Mouse (Mus musculus) ZHBTc4 (cell line): ENCODE measurements around the gene Fiz1.
A peak's percentile ranks its signal among the peaks of the same experiment; 100 is the strongest.

Experiments
- DNase-seq: peaks from one replicate; pipeline ENCODE4 v3.0.0-alpha.2; 2011; ENCODE audit warnings: low read depth, low spot score

The Fiz1 gene

DNA sequence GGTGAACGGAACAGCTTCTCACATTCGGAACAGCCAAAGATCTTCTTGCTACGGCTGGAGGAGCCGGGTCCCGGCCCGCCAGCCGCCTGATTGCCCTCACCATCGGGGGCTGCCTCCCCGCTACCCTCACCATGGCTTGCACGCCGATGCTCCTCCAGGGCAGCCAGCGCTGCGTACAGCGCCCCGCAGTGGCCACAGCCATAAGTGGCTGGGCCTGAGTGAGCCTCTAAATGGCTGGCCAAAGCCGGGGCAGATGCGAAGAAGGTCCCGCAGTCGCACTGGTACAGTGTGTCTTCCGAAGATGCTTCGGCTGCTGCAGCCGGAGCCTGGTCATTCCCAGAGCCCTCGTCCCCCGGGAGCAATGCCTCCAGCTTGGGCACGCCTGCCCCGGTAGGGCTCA lies 6.3 kb downstream of the Fiz1 start:
- DNase-seq = peak; percentile 90

DNA sequence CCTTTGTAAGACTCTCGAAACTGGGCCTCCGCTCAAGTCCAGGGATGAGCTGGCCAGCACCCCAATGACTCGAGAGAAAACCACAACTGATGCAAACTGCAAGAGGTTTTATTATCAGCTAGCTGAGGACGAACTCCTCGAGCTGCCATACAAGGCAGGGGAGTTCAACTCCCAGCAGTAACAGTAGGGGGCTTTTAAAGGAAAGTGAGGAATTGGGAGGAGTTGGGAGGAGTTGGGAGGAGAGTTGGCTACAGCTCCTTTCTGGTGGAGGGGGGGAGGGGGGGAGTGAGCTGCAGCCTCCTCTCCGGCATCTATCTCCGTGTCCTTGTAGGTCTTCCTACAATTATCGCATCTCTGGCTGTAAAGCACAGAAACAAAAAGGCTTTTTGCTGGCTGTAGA lies 11.6 kb downstream of the Fiz1 start:
- DNase-seq = peak; percentile 58

DNA sequence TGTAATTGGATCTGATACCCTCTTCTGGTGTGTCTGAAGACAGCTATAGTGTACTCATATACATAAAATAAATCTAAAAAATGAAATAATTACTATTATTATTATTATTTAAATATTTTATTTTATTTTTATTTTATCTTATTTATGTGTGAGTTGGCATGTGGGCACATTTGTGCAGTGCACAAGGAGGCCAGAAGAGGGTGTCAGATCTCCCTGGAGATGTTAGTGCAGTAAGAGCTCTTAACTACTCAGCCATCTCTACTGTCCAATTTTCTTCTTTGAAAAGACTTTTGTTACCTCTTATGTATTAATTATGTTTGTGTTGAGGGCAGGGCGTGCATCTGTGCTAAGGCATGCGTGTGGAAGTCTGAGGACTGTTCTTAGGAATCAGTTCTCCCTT lies 14.6 kb downstream of the Fiz1 start:
- DNase-seq = no peak

GRCm38 (mm10) chr7:4996934-4997333 lies 17.6 kb downstream of the Fiz1 start:
- no peak for DNase-seq

DNA sequence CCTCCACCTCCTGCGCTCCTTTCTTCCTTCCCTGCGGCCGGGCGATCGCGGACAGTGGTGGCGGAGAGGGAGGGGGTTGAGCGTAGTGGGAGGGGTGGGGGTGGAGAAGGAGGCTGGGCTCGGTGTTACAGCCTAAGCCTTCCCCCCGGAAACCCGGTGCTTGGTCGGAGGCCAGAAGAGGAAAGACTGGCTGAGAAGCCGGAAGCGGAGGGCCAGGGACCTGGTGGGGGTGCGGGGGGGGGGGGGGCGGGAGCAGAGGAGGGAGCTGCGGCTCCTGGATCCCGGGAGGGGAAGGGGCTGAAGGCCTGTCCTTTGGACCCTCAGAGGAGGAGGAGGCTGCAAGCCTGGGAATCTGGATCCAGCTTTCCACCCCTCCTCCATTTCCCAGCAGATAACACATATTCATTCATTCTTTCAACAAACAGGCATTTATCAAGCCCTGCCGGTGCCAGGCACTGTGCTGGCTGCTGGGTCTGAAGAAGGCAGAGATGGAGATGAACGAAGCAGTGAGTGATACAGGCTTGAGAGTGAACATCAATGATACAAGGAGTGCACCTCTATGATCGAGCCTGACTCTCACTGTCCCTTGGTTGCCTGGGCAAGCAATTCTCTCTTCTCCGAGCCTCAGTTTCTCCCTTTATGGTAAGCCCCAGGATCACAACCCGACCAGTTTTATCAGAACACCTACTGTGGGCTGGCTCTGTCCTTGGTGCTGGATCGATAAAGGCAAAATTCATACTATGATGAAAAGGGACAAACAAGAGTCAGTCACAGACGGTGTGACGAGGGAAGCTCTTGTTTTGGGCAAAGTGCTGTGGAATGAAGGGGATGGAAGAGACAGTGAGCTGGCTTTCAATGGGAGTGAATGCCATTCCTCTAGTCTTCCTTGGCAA lies 18.2 kb downstream of the Fiz1 start, which contains the start of gene Zfp579:
Gene Zfp579, minus strand, starts transcription at position 156 of the 893 bp plus-strand sequence.
- DNase-seq = peak; percentile 90

GRCm38 (mm10) chr7:4995268-4996002 lies 19.1 kb downstream of the Fiz1 start:
- DNase-seq = no peak

GRCm38 (mm10) chr7:4993999-4994788 lies 20.3 kb downstream of the Fiz1 start:
- no peak for DNase-seq

DNA sequence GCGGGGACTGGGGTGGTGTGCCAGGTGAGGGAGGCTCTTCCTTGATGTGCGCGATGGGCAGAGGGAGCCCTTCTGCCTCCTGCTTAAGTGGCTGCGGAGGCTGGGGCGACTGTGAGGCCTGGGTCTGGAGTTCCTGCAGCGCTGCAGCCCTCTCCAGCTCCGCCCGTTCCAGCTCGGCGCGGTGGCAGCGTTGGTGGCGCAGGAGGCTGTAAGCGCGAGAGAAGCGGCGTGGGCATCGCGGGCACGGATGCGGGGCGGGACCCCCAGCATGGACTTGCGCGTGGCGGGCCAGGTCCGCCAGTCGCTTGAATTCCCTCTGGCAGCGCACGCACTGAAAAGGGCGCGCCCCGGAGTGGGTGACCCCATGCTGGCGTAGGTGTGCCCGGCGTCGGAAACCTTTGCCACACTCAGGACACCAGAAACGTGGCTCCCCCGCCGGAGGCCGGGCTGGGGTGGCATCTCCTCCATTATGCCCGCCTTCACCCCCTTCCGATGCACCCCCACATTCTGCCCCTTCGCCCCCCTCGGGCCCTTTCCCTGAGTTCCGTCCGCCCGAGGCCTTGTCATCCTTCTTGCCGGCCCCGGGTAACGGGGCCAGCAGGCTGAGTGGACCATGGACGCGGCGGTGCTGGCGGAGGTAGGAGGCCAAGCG lies 21.0 kb downstream of the Fiz1 start:
- DNase-seq = peak; percentile 43

- no peak for DNase-seq
These were observed 26.2 kb downstream of the Fiz1 start for GRCm38 (mm10) chr7:4988250-4988649.

DNA sequence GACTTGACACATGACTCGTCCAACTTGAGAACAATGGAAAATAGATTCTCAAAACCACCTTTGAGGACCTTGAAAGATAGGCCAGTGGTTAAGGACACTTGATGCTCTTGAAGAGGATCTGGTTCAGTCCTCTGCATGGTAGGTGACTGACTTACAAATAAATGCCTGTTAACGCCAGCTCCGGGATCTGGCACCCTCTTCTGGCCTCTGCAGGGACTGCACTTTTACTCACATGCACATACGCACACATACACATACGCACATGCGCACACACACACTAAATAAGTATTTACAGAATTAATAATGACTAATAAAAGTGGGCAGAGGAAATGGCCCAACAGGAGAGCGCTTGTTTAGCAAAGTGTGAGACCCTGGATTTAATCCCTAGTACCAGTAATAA lies 37.7 kb downstream of the Fiz1 start:
- peak; percentile 80 for DNase-seq

GRCm38 (mm10) chr7:4975455-4975854 lies 39.0 kb downstream of the Fiz1 start:
- DNase-seq = no peak

GRCm38 (mm10) chr7:4972321-4973047 lies 42.0 kb downstream of the Fiz1 start:
- no peak for DNase-seq

DNA sequence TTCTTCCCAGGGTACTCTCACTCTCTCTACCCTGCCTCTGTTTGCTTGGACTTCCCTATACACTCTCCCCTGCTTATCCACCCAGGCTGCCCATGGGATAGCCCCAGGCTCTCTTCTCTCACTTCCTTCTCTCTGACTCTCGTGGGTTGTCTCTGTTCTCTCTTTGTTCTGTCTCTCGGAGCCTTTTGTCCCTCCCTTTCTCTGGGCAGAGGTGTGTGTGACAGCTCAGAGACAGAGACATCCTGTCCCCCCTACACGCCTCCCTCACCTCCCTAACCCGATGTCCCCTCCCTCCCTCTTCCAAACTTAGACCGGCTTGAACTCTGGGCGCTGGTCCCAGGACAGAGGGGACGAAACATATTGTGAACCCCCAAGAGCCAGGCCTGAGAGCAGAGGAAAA lies 42.8 kb downstream of the Fiz1 start:
- DNase-seq = no peak

GRCm38 (mm10) chr7:4971068-4971467 lies 43.4 kb downstream of the Fiz1 start, which contains the start of gene Sbk3:
TSS of gene Sbk3 (minus strand) at chr7:4971168.
- DNase-seq = no peak

GRCm38 (mm10) chr7:4964988-4965387 lies 49.5 kb downstream of the Fiz1 start:
- DNase-seq = no peak

DNA sequence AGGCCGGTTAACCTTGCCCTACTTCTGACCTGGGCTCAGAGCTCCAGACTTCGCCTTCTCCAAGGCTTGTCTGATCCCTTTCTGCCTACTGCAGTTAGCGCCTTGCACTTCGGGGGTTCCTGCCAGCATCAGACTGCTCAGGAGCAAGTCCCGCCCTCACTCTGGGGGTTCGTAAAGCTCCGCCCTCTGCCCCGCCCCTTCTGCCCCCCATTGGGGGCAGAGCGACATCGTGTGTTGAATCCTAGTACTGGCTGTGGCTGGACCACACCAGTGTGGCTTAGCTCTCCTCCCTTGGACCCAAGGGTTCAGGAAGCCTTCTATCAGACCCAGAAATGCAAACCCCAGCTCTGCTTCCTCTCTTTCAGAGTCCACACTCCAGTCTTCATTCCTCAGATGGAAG lies 50.2 kb downstream of the Fiz1 start, which contains the start of gene Sbk2:
Gene Sbk2, minus strand, starts transcription at position 135 of the 400 bp plus-strand sequence.
- DNase-seq = peak; percentile 93

DNA sequence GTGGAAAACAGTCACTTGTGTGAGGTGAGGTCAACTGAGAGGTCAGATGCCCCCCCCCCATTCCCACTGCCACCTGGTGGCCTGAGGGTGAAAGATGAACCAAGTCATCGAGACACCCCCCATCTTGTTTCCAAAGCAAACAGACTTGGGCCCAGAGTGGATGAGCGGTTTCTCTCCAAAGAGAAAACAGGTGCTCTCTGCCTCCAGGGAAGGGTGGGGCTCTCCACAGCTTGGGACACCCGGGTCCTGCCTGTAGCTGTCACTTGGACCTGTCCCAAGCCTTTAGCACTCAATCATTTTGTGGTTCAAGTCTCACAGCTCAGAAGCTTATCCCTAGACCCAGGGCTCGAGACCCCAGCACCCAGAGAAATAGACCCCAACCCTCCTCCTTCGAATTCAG lies 51.0 kb downstream of the Fiz1 start:
- DNase-seq = peak; percentile 23

DNA sequence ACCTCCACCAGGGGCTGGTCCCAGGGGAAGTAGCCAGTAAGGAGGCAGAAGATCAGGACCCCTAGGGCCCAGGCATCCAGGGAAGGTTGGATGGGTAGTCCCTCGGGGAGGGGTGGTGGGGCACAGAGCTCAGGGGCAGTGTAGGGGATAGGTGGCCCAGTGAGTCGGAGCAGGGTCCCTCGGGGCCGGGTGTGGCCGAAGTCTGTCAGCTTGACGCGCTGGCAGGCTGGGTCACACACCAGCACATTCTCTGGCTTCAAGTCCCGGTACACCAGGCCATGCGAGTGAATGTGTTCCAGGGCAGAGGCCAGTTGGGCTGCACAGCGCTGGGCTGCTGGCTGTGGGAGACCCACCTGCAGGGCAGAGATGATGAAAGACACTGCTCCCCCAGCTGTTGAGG lies 57.1 kb downstream of the Fiz1 start:
- DNase-seq = no peak
